Mouse (Mus musculus) stomach, adult 2 months (tissue): ENCODE measurements around the gene Cyp1a1. TPM values are rescaled to one million over a fixed set of nuclear protein-coding genes. Genes with fewer than 3 reads are reported as not detected.

Source experiments
- polyA plus RNA-seq: library from polyadenylated mRNA; depleted of rRNA; stranded (reverse); fragments of >200 nt; gene quantifications from 2 replicates; pipeline ENCODE4 v1.2.3, GENCODE M21; 2012; rRNA removed

Cyp1a1 gene
- polyA plus RNA-seq = 0.16 and 0.34 TPM in 2 replicates

GRCm38 (mm10) chr9:57687751-57688150 is at the start of gene Cyp1a1:
Cyp1a1 (plus strand) TSS chr9:57687928.

GRCm38 (mm10) chr9:57653283-57653682 is 34.4 kb upstream of the Cyp1a1 start, which contains the start of gene Csk:
Csk (minus strand) TSS chr9:57653631.

GRCm38 (mm10) chr9:57683520-57683919 is 4.2 kb upstream of the Cyp1a1 start, which contains the start of gene Cyp1a2:
Cyp1a2 (minus strand) TSS chr9:57683703.

GRCm38 (mm10) chr9:57708068-57708719 is 20.5 kb downstream of the Cyp1a1 start, which contains the start of gene Edc3:
Edc3 (plus strand) TSS chr9:57708540.

Other genes with a start within 250 kb of the Cyp1a1 start
- 11.3 and 13.6 TPM in 2 replicates for gene Ppcdc, start 247.8 kb upstream of the Cyp1a1 start, polyA plus RNA-seq
- 88.3 and 88.9 TPM in 2 replicates for gene Scamp5, start 219.9 kb upstream of the Cyp1a1 start, polyA plus RNA-seq
- 22.3 and 50.0 TPM in 2 replicates for gene Rpp25, start 183.9 kb upstream of the Cyp1a1 start, polyA plus RNA-seq
- gene Cox5a, start 166.7 kb upstream of the Cyp1a1 start, polyA plus RNA-seq = 691 and 1,877 TPM in 2 replicates
- gene Fam219b, start 150.4 kb upstream of the Cyp1a1 start, polyA plus RNA-seq = 9.5 and 15.0 TPM in 2 replicates
- gene Mpi, start 135.2 kb upstream of the Cyp1a1 start, polyA plus RNA-seq = 25.2 and 25.4 TPM in 2 replicates
- 81.0 and 84.8 TPM in 2 replicates for gene Scamp2, start 127.0 kb upstream of the Cyp1a1 start, polyA plus RNA-seq
- 9.4 and 12.5 TPM in 2 replicates for gene Ulk3, start 98.5 kb upstream of the Cyp1a1 start, polyA plus RNA-seq
- not detected in 2 replicates for gene Cplx3, start 81.6 kb upstream of the Cyp1a1 start, polyA plus RNA-seq
- 0.11 TPM in 1 of 2 replicates, not detected in the other for gene Lman1l, start 67.2 kb upstream of the Cyp1a1 start, polyA plus RNA-seq
- gene Csk, start 34.3 kb upstream of the Cyp1a1 start, polyA plus RNA-seq = 31.6 and 41.5 TPM in 2 replicates
- 0.21 TPM in 1 of 2 replicates, not detected in the other for gene Cyp1a2, start 4.2 kb upstream of the Cyp1a1 start, polyA plus RNA-seq
- 2.8 and 3.7 TPM in 2 replicates for gene Edc3, start 20.6 kb downstream of the Cyp1a1 start, polyA plus RNA-seq
- 30.1 and 43.6 TPM in 2 replicates for gene Clk3, start 77.9 kb downstream of the Cyp1a1 start, polyA plus RNA-seq
- gene Arid3b, start 148.9 kb downstream of the Cyp1a1 start, polyA plus RNA-seq = 3.5 TPM in 2 replicates
- 92.2 and 105 TPM in 2 replicates for gene Ubl7, start 223.1 kb downstream of the Cyp1a1 start, polyA plus RNA-seq